Mouse (Mus musculus) MEL (cell line): ENCODE results near the gene Olfr1359. TPM values are rescaled to one million over a fixed set of nuclear protein-coding genes. Genes with fewer than 3 reads are reported as not detected.

Source experiments
- DNase-seq: peaks from one replicate; pipeline ENCODE4 v3.0.0; 2011; ENCODE audit warnings: low read depth, low spot score
- H3K27ac ChIP-seq: 2 replicates; pipeline ENCODE4 v1.5.1; 2012; ENCODE audit warnings: low read depth, mild to moderate bottlenecking, control low read depth, low read length, moderate library complexity; ENCODE audit not compliant: control insufficient read depth
- H3K27me3 ChIP-seq, 2 experiments: fragments of 150-350 bp in 1 of 2; sonication (generic) in 1 of 2; 2 replicates each; pipeline ENCODE4 v1.6.1; 2012; ENCODE audit warnings: low read length in 2 of 2, mild to moderate bottlenecking in 2 of 2, improper control_type of control experiment in 1 of 2, moderate library complexity in 1 of 2; ENCODE audit not compliant: insufficient read depth in 2 of 2, control insufficient read depth in 1 of 2
- H3K36me3 ChIP-seq, 2 experiments: 2 replicates each; pipeline ENCODE4 v1.6.1; 2012 to 2014; ENCODE audit warnings: low read length in 2 of 2, improper control_type of control experiment in 1 of 2, inconsistent platforms in 1 of 2, mild to moderate bottlenecking in 1 of 2; ENCODE audit not compliant: insufficient read depth in 2 of 2, control insufficient read depth in 1 of 2
- H3K4me1 ChIP-seq, 2 experiments: fragments of 150-350 bp in 1 of 2; sonication (generic) in 1 of 2; 2 replicates each; pipeline ENCODE4 v1.6.1; 2012; ENCODE audit warnings: low read length in 2 of 2, improper control_type of control experiment in 1 of 2, mild to moderate bottlenecking in 1 of 2; ENCODE audit not compliant: insufficient read depth in 2 of 2, control insufficient read depth in 1 of 2
- H3K4me3 ChIP-seq, 2 experiments: fragments of 150-350 bp in 1 of 2; sonication (generic) in 1 of 2; 2 replicates each; pipeline ENCODE4 v1.5.1; 2012; ENCODE audit warnings: low read depth in 2 of 2, low read length in 2 of 2, mild to moderate bottlenecking in 2 of 2, moderate library complexity in 2 of 2, control low read depth in 1 of 2, improper control_type of control experiment in 1 of 2; ENCODE audit not compliant: control insufficient read depth in 1 of 2, insufficient read depth in 1 of 2
- H3K79me2 ChIP-seq: 2 replicates; pipeline ENCODE4 v1.6.1; 2012; ENCODE audit warnings: mild to moderate bottlenecking, low read length, moderate library complexity; ENCODE audit not compliant: control insufficient read depth, poor library complexity, insufficient read depth
- H3K9ac ChIP-seq: 2 replicates; pipeline ENCODE4 v1.6.1; 2012; ENCODE audit warnings: low read depth, mild to moderate bottlenecking, control low read depth, low read length, moderate library complexity; ENCODE audit not compliant: control insufficient read depth, poor library complexity, severe bottlenecking
- H3K9me3 ChIP-seq: fragments of 150-350 bp; sonication (generic); replicated peaks from 2 replicates; pipeline ENCODE4 v1.6.1; 2012; ENCODE audit warnings: mild to moderate bottlenecking, low read length, improper control_type of control experiment, moderate library complexity; ENCODE audit not compliant: insufficient read depth
- CHD2 ChIP-seq: IDR thresholded peaks from 2 replicates; pipeline ENCODE4 v1.6.1; 2011; ENCODE audit warnings: low read length, improper control_type of control experiment
- CTCF ChIP-seq, 3 experiments: IDR thresholded peaks in 2 of 3; conservative IDR thresholded peaks in 1 of 3; 2 replicates each; pipeline ENCODE4 v1.5.1; 2011 to 2012; ENCODE audit warnings: low read length in 3 of 3, low read depth in 2 of 3, mild to moderate bottlenecking in 2 of 3, improper control_type of control experiment in 1 of 3, inconsistent platforms in 1 of 3, mixed read lengths in 1 of 3, moderate library complexity in 1 of 3; ENCODE audit not compliant: control insufficient read depth in 1 of 3, insufficient read depth in 1 of 3, poor library complexity in 1 of 3, severe bottlenecking in 1 of 3
- E2F4 ChIP-seq: IDR thresholded peaks from 2 replicates; pipeline ENCODE4 v1.6.1; 2011; ENCODE audit warnings: low read depth, low read length, improper control_type of control experiment, borderline replicate concordance
- ELF1 ChIP-seq: IDR thresholded peaks from 2 replicates; pipeline ENCODE4 v1.6.1; 2014; ENCODE audit warnings: low read depth, mild to moderate bottlenecking, inconsistent platforms, low read length, improper control_type of control experiment, moderate library complexity
- GABPA ChIP-seq: IDR thresholded peaks from 2 replicates; pipeline ENCODE4 v1.6.1; 2012; ENCODE audit warnings: low read depth, mild to moderate bottlenecking, inconsistent platforms, low read length, improper control_type of control experiment, moderate library complexity
- GATA1 ChIP-seq: IDR thresholded peaks from 2 replicates; pipeline ENCODE4 v1.6.1; 2011; ENCODE audit warnings: low read depth, low read length, improper control_type of control experiment
- HCFC1 ChIP-seq: IDR thresholded peaks from 2 replicates; pipeline ENCODE4 v1.6.1; 2012; ENCODE audit warnings: low read depth, mild to moderate bottlenecking, inconsistent platforms, low read length, improper control_type of control experiment, moderate library complexity
- JUND ChIP-seq: IDR thresholded peaks from 2 replicates; pipeline ENCODE4 v1.6.1; 2011; ENCODE audit warnings: low read depth, mild to moderate bottlenecking, improper control_type of control experiment, low read length
- KAT2A ChIP-seq: conservative IDR thresholded peaks from 2 replicates; pipeline ENCODE4 v1.6.1; 2012; ENCODE audit warnings: low read depth, low read length, improper control_type of control experiment, inconsistent platforms
- MAFK ChIP-seq: IDR thresholded peaks from 2 replicates; pipeline ENCODE4 v1.6.1; 2011; ENCODE audit warnings: low read depth, mild to moderate bottlenecking, low read length, improper control_type of control experiment, borderline replicate concordance
- MAZ ChIP-seq: IDR thresholded peaks from 2 replicates; pipeline ENCODE4 v1.6.1; 2012; ENCODE audit warnings: low read depth, mild to moderate bottlenecking, inconsistent platforms, low read length, improper control_type of control experiment
- MYC ChIP-seq: IDR thresholded peaks from 2 replicates; pipeline ENCODE4 v1.6.1; 2011; ENCODE audit warnings: low read depth, mild to moderate bottlenecking, low read length, improper control_type of control experiment, moderate library complexity
- NELFE ChIP-seq: IDR thresholded peaks from 2 replicates; pipeline ENCODE4 v1.6.1; 2011; ENCODE audit warnings: low read depth, low read length, improper control_type of control experiment
- POLR2AphosphoS2 ChIP-seq: IDR thresholded peaks from 2 replicates; pipeline ENCODE4 v1.6.1; 2011; ENCODE audit warnings: low read length, improper control_type of control experiment
- RCOR1 ChIP-seq: IDR thresholded peaks from 2 replicates; pipeline ENCODE4 v1.6.1; 2012; ENCODE audit warnings: low read depth, mild to moderate bottlenecking, inconsistent platforms, low read length, improper control_type of control experiment
- SMC3 ChIP-seq: IDR thresholded peaks from 2 replicates; pipeline ENCODE4 v1.6.1; 2011; ENCODE audit warnings: low read depth, low read length, improper control_type of control experiment
- TAL1 ChIP-seq: IDR thresholded peaks from 2 replicates; pipeline ENCODE4 v1.6.1; 2012; ENCODE audit warnings: mild to moderate bottlenecking, inconsistent platforms, low read length, moderate library complexity, mixed read lengths
- TBP ChIP-seq: IDR thresholded peaks from 2 replicates; pipeline ENCODE4 v1.8.0; 2011; ENCODE audit warnings: low read depth, low read length, improper control_type of control experiment
- TCF12 ChIP-seq: IDR thresholded peaks from 2 replicates; pipeline ENCODE4 v1.6.1; 2014; ENCODE audit warnings: low read depth, mild to moderate bottlenecking, inconsistent platforms, low read length, improper control_type of control experiment, moderate library complexity
- UBTF ChIP-seq: IDR thresholded peaks from 2 replicates; pipeline ENCODE4 v1.6.1; 2012; ENCODE audit warnings: low read depth, mild to moderate bottlenecking, inconsistent platforms, low read length, improper control_type of control experiment, moderate library complexity, borderline replicate concordance; ENCODE audit not compliant: insufficient read depth
- USF2 ChIP-seq, 2 experiments: IDR thresholded peaks; 2 replicates each; pipeline ENCODE4 v1.6.1; 2011 to 2012; ENCODE audit warnings: improper control_type of control experiment in 2 of 2, low read length in 2 of 2, borderline replicate concordance in 1 of 2, inconsistent platforms in 1 of 2, low read depth in 1 of 2, mild to moderate bottlenecking in 1 of 2; ENCODE audit not compliant: insufficient read depth in 1 of 2
- ZMIZ1 ChIP-seq: IDR thresholded peaks from 2 replicates; pipeline ENCODE4 v1.6.1; 2012; ENCODE audit warnings: low read depth, mild to moderate bottlenecking, inconsistent platforms, low read length, improper control_type of control experiment, moderate library complexity
- ZNF384 ChIP-seq: IDR thresholded peaks from 2 replicates; pipeline ENCODE4 v1.6.1; 2012; ENCODE audit warnings: low read depth, mild to moderate bottlenecking, inconsistent platforms, low read length, improper control_type of control experiment
- polyA plus RNA-seq, 2 experiments: library from polyadenylated mRNA; stranded (reverse) in 1 of 2; unstranded in 1 of 2; fragments of >175 nt in 1 of 2; fragments of >200 nt in 1 of 2; gene quantifications; 2 replicates each; pipeline versions ENCODE4 v1.2.1 to v1.2.4; 2012; ENCODE audit warnings: low replicate concordance in 2 of 2, low read depth in 1 of 2; ENCODE audit not compliant: insufficient read length in 2 of 2, insufficient read depth in 1 of 2, missing spikeins in 1 of 2
- total RNA-seq: library from RNA; depleted of rRNA; stranded (reverse); fragments of 300-350 nt; gene quantifications from 2 replicates; pipeline ENCODE4 v1.2.3, GENCODE M21; 2012

Gene Olfr1359
- total and polyA plus RNA-seq, 3 experiments, result not detected

DNA sequence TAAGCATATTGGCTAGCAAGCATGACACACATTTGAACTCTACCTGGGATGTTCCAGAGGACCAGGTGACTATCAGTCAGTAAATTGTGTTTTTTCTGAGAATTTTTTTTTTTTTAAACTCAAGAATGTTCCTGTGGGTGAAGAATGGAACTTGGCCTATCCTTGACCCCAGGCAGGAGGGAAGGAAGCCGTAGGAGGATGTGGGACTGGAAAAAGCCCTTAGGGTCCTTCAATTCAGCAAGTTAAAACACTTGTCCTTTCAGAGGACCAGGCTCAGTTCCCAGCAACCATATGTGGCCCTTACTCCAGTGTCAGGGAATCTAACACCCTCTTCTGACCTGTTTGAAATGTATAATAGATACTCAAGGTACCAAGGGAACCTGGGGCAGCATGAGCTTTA lies 31.6 kb downstream of the Olfr1359 start:
- no peak overlapping the region for H3K4me3 ChIP-seq
- H3K4me1 ChIP-seq, result peaks cover 0 to 10% of the 10 kb centered on the region in 2 experiments; a peak in 2 of 4 replicates
- DNase-seq, result no peak
- H3K27ac ChIP-seq, result no peak overlapping the region
- no peaks in the 10 kb centered on the region; a peak in 1 of 4 replicates for H3K36me3 ChIP-seq
- H3K79me2 ChIP-seq, result no peaks in the 10 kb centered on the region; the same call in 1 of the 2 replicates
- no peaks in the 10 kb centered on the region for H3K27me3 ChIP-seq
- no peak overlapping the region for H3K9ac ChIP-seq
- H3K9me3 ChIP-seq, result no peaks in the 10 kb centered on the region; the same call in 1 of the 2 replicates
- TF ChIP-seq JUND (no peak), POLR2AphosphoS2 (no peak), MAZ (no peak), ZMIZ1 (no peak), NELFE (no peak), TCF12 (no peak), MAFK (no peak), TBP (no peak), MYC (no peak), HCFC1 (no peak)

GRCm38 (mm10) chr13:21733466-21733865 lies 35.6 kb downstream of the Olfr1359 start:
- no peak overlapping the region for H3K9ac ChIP-seq
- no peaks in the 10 kb centered on the region; the same call in 1 of the 2 replicates for H3K9me3 ChIP-seq
- H3K79me2 ChIP-seq, result no peaks in the 10 kb centered on the region; the same call in 1 of the 2 replicates
- H3K4me3 ChIP-seq, result no peak overlapping the region
- no peaks in the 10 kb centered on the region for H3K27me3 ChIP-seq
- peak; percentile 65 for DNase-seq
- H3K27ac ChIP-seq, result no peak overlapping the region
- H3K36me3 ChIP-seq, result peaks cover 0 to 4% of the 10 kb centered on the region in 2 experiments; a peak in 2 of 4 replicates
- TF ChIP-seq NELFE, result no peak
- peak; percentile 13 to 32 (median 27); a peak in 4 of 6 replicates for TF ChIP-seq CTCF (IDR thresholded peaks at IDR 0.05 in 2 of 3, conservative IDR thresholded peaks at IDR 0.05 in 1 of 3; ENCODE audit: control insufficient read depth in 1 of 3, insufficient read depth in 1 of 3, low read depth in 2 of 3, low read length in 3 of 3, poor library complexity in 1 of 3, severe bottlenecking in 1 of 3)
- 0 out of 2 replicates have a peak, but pooled peaks have one; percentile 9 for TF ChIP-seq SMC3
- H3K4me1 ChIP-seq, result peaks cover 0 to 10% of the 10 kb centered on the region in 2 experiments; a peak in 2 of 4 replicates

- Histone ChIP-seq H3K4me1 (peaks cover 0 to 10% of the 10 kb centered on the region in 2 experiments; a peak in 2 of 4 replicates), H3K36me3 (peaks cover 0 to 4% of the 10 kb centered on the region in 2 experiments; a peak in 2 of 4 replicates), H3K4me3 (peak overlapping the region; percentile 17 to 46), H3K9me3 (no peaks in the 10 kb centered on the region), H3K27ac (peak overlapping the region; percentile 95), H3K79me2 (no peaks in the 10 kb centered on the region; the same call in 1 of the 2 replicates), H3K9ac (peak overlapping the region; percentile 83), H3K27me3 (no peaks in the 10 kb centered on the region)
- peak; percentile 93 for DNase-seq
- TF ChIP-seq KAT2A (no peak), E2F4 (no peak), MAFK (no peak), UBTF (no peak), USF2 (IDR thresholded peaks at IDR 0.05; ENCODE audit: borderline replicate concordance in 1 of 2, insufficient read depth in 1 of 2, low read depth in 1 of 2, low read length in 2 of 2) (no peak), RCOR1 (no peak), TAL1 (no peak), GABPA (no peak), CHD2 (0 out of 2 replicates have a peak, but pooled peaks have one; percentile 9), ELF1 (no peak), POLR2AphosphoS2 (no peak), ZNF384 (no peak), SMC3 (peak; percentile 65), GATA1 (no peak)
Observed at GRCm38 (mm10) chr13:21734010-21734905, 36.3 kb downstream of the Olfr1359 start.
